Mouse (Mus musculus): ENCODE measurements around the gene Atxn7.
"Not testable (repeated sequence)": the region's sequence is repeated elsewhere in the genome, so short reads cannot be mapped to it uniquely, and the experiment has no call there.

Atxn7 gene

DNA sequence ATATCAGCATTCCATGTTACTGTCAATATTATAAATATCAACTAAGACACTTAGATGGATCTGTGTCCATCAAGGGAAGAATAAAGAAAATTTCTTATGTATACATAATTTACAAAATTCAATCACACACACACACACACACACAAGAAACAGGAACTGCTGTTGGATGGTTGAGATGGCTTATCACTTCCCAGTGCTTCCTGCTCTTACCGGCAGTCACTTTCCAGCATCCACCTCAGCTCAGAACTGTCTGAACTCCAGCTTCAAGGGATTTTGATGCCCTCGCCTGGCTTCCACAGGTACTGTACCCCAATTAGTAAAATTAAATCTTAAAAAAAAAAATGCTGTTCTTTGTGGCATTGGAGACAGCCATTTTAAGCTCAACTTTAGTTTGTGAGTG is 27.2 kb downstream of the Atxn7 start:
- DNase-seq (ENCODE audit: low spot score), result no peak

GRCm38 (mm10) chr14:13990741-13991140 is 29.5 kb downstream of the Atxn7 start:
- DNase-seq (ENCODE audit: low spot score), result no peak

DNA sequence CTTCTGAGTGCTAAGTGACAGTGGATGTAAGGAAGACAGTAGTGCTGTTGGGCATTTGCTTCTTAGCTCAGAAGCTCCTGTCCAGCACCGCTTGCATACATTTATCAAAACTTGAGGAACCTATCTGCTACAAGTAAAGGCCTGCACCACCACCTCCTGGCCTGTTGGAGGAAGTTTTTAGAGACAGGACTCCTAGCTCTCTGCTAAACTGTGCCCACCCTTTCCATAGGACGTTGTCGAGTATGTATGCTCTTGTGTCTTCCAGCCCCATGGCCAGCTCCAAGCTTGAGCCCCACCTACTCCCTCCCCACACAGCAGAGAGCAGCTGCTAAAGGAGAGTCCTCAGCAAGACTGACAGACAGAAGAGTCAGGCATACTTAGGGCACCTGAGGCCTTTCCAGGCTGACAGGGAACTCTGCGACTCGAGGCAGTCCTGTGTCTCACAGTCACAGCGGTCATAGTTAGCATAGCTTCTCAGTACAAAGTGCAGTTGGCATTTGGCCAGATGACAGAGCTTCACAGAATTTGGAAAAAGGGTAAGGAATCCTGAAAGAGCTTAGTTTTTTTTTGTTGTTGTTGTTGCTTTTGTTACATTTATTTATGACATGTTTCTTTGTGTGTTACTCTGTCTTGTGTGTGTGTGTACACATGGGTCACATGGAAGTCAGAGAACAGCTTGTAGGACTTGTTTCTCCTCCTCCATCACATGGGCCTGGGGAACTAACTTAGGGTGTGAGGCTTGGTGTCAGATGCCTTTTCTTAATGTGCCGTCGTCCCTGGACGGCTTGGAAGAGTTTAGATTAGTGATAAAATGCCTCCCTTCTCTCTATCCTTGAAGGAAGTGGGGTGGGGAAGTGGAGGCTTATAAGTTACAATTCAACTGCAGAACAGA is 34.2 kb downstream of the Atxn7 start:
- DNase-seq (ENCODE audit: low spot score), result peak; percentile 54

DNA sequence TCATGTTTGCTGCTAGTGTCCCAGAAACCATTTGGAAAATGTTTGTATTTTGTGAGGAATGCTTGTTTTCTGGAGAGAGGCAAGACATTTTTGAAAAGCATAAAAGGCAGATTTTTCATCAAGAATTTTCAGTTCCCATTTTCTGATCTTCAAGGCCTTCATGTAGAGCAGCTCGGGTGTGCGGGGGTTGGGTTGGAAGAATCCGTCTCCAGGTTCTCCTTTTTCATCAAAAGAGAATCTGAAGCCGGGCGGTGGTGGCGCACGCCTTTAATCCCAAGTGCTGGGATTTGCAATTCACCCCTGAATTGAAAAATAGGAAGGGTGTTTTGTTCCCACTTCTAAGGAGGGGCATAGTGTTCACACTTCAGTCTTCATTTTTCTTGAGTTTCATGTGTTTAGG is 41.5 kb downstream of the Atxn7 start:
- no peak for DNase-seq (ENCODE audit: low spot score)

- DNase-seq (ENCODE audit: low spot score), result no peak
These were observed 48.5 kb downstream of the Atxn7 start for GRCm38 (mm10) chr14:14009712-14010111.

DNA sequence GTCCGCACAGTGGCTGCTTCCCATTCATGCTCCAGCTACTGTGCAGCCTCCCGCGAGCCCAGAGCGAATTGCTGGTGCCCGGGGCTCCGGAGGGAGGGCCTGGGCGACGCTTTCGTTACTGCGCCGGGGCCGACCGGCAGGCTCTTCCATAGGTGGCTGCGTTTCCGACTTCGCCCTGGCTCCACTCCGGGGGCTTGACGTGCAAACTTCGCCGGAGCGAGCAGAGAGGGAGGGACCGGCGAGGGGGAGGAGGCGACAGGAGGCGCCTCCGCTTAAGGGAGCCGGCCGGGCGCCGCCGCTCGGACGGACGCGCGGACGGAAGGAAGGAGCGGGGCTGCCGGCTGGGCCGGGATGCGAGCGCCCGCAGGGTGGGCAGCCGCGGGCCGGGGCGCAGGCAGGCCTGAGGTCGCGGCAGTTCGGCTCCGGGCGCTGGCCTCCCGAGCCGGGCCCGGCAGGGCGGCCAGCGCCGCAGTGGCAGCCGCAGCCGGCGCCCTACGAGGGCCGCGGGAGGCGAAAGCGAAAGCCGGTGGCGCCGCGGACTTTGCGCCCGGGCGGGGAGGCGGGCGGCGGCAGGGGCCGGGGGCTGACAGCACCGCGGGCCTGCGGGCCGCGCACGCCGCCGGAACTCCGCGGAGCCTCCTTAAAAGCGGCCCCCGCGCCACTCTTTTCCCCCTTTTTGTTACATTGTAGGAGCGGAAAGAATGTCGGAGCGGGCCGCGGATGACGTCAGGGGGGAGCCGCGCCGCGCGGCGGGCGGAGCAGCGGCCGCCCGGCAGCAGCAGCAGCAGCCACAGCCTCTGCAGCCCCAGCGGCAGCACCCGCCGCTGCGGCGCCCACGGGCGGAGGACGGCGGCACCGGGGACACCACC is 51.4 kb downstream of the Atxn7 start:
- DNase-seq (ENCODE audit: low spot score), result peak; percentile 86

- DNase-seq (ENCODE audit: low spot score), result no peak
These were observed 52.0 kb downstream of the Atxn7 start for GRCm38 (mm10) chr14:14013252-14013711.

DNA sequence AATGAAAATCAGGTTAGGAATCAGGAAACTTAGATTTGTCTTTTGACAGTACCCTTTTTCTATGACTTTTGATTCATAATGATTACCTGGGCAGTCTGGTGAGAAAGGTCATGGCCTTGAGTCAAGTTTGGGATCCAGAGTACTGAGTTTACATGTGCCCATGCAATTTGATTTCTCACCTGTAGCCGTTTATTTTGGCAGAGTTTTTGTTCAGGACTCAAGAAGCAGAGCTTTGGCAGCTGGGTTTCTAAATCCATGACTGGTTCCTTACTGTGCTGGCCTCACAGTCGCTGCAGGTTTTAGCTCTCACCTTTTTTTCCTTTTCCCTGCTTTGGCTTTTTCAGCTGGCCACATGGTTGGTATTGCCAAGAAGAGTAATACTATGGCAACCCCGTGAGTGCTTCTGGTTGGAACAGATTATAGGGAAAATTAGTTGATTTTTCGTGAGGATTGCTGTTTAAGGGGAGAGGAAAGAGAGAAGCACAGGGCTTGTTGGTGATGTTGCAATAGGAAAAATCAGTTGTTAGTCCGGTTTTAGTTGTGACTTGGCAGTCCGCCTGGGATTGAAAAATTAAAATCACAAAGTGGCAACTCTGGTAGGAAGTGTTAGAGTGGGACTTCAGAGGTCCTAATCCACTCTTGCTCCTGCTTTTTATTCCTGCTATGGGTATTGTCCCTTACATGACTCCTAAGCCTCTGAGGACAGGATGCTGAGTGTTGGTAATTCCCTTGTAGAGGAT is 53.6 kb downstream of the Atxn7 start:
- no peak for DNase-seq (ENCODE audit: low spot score)

- no peak for DNase-seq (ENCODE audit: low spot score)
These were observed 58.1 kb downstream of the Atxn7 start for GRCm38 (mm10) chr14:14019155-14019894.

DNA sequence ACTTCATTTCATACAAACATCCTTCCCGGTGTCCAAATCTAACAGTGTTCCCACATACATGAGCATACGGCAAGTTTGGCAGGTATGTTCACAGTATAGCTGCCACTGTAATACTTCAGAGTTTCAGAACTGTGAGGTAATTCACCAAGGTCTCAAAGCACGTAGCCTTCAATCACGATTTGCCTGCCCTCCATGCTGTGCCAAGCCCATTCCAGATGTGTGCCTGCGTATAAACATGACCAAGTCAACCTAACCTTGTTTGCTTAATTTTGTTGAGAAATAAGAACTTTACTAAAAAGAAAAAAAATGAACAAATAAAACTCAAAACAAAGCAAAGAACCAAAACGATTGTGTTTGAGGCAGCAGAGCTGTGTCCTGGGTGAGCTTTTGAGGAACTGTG is 60.0 kb downstream of the Atxn7 start:
- no peak for DNase-seq (ENCODE audit: low spot score)

GRCm38 (mm10) chr14:14025870-14026269 is 64.6 kb downstream of the Atxn7 start:
- DNase-seq (ENCODE audit: low spot score), result no peak

DNA sequence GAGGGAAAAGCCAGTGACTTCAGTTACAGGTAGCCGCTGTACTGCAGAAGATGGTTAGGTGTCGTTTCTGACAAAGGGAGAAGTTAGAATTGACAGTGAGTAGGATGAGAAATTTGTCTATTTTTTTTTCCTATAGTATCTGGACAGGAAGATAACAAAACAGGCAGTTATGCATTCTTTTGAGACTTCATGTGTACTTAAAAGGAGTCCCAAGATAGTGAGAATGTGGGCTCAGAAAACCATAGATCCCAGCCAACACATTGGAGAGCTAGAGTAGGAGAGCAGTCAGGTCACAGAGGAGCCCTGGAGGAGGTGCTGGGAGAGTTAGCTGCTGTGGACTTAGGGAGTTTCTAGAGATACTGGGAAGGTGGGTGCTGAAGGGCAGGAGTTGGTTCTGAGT is 69.4 kb downstream of the Atxn7 start:
- no peak for DNase-seq (ENCODE audit: low spot score)

DNA sequence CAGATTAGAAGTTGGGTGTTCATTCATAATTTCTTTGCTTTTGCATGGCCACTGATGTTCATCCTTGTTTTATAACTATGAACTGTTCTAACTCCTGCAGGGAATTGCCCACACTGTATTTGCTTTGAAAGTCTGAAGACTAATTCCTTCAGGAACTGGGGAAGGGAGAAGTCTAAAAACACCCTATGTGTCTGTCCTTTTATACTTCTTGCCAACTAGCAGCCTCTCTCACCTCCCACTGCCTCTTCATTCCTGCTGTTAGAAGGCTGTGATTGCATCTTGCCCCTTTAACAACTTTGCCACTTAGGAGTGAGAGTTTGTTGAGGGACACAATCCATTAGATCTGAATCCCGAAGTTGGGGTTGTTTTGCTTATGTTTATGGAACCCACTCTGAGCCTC is 71.6 kb downstream of the Atxn7 start:
- no peak for DNase-seq (ENCODE audit: low spot score)

- no peak for DNase-seq (ENCODE audit: low spot score)
These were observed 75.1 kb downstream of the Atxn7 start for GRCm38 (mm10) chr14:14036352-14036751.

- DNase-seq (ENCODE audit: low spot score), result no peak
These were observed 77.0 kb downstream of the Atxn7 start for GRCm38 (mm10) chr14:14038233-14038632.

DNA sequence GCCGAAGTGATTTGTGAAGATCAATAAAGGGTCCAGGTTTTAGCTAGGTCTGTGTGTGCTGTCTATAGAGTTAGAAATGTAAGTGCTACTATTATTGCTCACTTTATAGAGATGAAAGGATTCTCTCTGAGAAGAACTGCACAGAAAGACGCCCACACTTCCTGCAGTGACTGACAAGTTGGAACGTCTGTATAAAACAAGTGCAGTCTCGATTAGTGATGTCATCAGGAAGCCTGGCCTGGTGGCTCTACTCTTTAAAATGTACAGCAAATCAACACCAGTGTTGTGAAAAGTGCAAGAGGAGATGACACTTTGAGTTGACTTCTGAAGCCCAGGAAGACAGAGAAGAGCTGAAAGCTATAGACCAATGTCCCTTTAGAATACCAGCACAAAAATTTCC is 81.1 kb downstream of the Atxn7 start:
- no peak for DNase-seq (ENCODE audit: low spot score)

DNA sequence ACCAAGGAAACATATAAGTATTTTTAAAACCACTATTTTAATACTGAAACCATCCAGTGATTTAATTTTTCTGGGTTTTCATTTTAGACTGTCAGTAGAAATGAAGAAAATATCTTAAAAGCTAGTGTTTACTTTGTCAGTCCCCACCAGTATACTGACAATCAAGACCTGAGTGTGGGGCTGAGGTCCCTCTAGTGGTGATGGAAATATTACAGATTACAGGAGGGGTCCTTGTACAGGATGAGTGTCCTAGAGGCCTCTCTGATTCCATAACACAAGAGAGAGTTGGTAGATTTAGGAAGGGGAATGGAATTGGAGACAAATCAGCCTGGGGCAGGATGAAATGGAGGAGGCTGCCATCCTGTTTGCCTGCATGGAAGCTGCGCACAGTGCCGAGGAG is 93.1 kb downstream of the Atxn7 start:
- no peak for DNase-seq (ENCODE audit: low spot score)

DNA sequence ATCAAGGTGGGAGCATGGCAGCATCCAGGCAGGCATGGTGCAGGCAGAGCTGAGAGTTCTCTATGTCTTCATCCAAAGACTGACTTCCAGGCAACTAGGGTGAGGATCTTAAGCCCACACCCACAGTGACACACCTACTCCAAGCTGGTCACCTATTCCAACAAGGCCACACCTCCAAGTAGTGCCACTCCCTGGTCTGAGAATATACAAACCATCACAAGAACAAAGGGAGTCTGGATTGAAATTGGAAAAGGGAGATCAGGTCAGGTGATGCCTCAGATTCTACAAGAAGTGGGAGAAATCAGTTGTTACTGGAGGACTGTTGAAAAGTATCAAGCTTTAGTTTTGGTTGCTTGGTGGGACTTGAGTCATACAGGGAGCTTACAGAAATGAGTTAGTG is 98.4 kb downstream of the Atxn7 start:
- not testable (repeated sequence) for DNase-seq (ENCODE audit: low spot score)

- DNase-seq (ENCODE audit: low spot score), result no peak
These were observed 101.4 kb downstream of the Atxn7 start for GRCm38 (mm10) chr14:14062531-14063245.

- DNase-seq (ENCODE audit: low spot score), result no peak
These were observed 102.1 kb downstream of the Atxn7 start for GRCm38 (mm10) chr14:14063382-14063781.

Data from yolk sac, embryonic 10.5 days (tissue).